Mouse (Mus musculus) neural tube, embryonic 11.5 days (tissue): ENCODE measurements around the gene Rnf152. TPM values are rescaled to one million over a fixed set of nuclear protein-coding genes. Genes with fewer than 3 reads are reported as not detected.

Experiments
- ATAC-seq: fragments of 200-750 bp; cut with Nextera tagmentation; 2 replicates; pipeline ENCODE4 v1.8.0; 2017; ENCODE audit warnings: moderate number of reproducible peaks, mild to moderate bottlenecking, moderate TSS enrichment, moderate library complexity; ENCODE audit not compliant: insufficient read depth, low FRiP score, low TSS enrichment
- DNase-seq: peaks from one replicate; pipeline ENCODE4 v3.0.0-alpha.2; 2015; ENCODE audit warnings: low spot score
- H3K27ac ChIP-seq: fragments of 300-500 bp; sonication (generic); 2 replicates; pipeline ENCODE4 v1.5.1; 2014; ENCODE audit warnings: low read depth, mild to moderate bottlenecking, low read length
- H3K27me3 ChIP-seq: fragments of 300-500 bp; sonication (generic); 2 replicates; pipeline ENCODE4 v1.6.1; 2014; ENCODE audit warnings: mild to moderate bottlenecking, low read length, mixed read lengths; ENCODE audit not compliant: control insufficient read depth, insufficient read depth
- H3K36me3 ChIP-seq: fragments of 300-500 bp; sonication (generic); 2 replicates; pipeline ENCODE4 v1.6.1; 2014; ENCODE audit warnings: mild to moderate bottlenecking, low read length, moderate library complexity, mixed read lengths; ENCODE audit not compliant: control insufficient read depth, insufficient read depth
- H3K4me1 ChIP-seq: fragments of 300-500 bp; sonication (generic); 2 replicates; pipeline ENCODE4 v1.6.1; 2014; ENCODE audit warnings: low read length, mixed read lengths; ENCODE audit not compliant: control insufficient read depth, insufficient read depth
- H3K4me2 ChIP-seq: fragments of 300-500 bp; sonication (generic); 2 replicates; pipeline ENCODE4 v1.6.1; 2014; ENCODE audit warnings: low read depth, mild to moderate bottlenecking, moderate library complexity
- H3K4me3 ChIP-seq: fragments of 300-500 bp; sonication (generic); 2 replicates; pipeline ENCODE4 v1.5.1; 2014; ENCODE audit warnings: low read depth, low read length
- H3K9ac ChIP-seq: fragments of 300-500 bp; sonication (generic); 2 replicates; pipeline ENCODE4 v1.6.1; 2014; ENCODE audit warnings: mild to moderate bottlenecking, low read length
- H3K9me3 ChIP-seq: fragments of 300-500 bp; sonication (generic); 2 replicates; pipeline ENCODE4 v1.6.1; 2016; ENCODE audit warnings: low read length; ENCODE audit not compliant: control insufficient read depth
- WGBS: fragments of 180-500 bp; shearing (Covaris S2); extraction: QIAGEN DNeasy Blood & Tissue Kit; methylation state at CpG from one replicate; pipeline ENCODE4 v1.1.7; 2014; 5-methylcytosine and 5-hydroxymethylcytosine counted together
- polyA plus RNA-seq: library from polyadenylated mRNA; unstranded; fragments of >200 nt; fragmentation: Nextera tagmentation; extraction: Ambion mirVana; gene quantifications from 2 replicates; pipeline ENCODE4 v1.2.1, GENCODE M21; 2014

Rnf152 gene
- polyA plus RNA-seq, 1 experiment from 2014 or later: 1.2 TPM

GRCm38 (mm10) chr1:105330581-105331320 is 25.8 kb downstream of the Rnf152 start:
- H3K4me2 ChIP-seq: no peak overlapping the region
- ATAC-seq (no peak), DNase-seq (no peak)
- H3K9ac ChIP-seq: no peak overlapping the region
- no peak overlapping the region for H3K27ac ChIP-seq
- H3K4me3 ChIP-seq: no peak overlapping the region
- no peaks in the 10 kb centered on the region for H3K9me3 ChIP-seq
- H3K27me3 ChIP-seq: no peaks in the 10 kb centered on the region
- no peaks in the 10 kb centered on the region for H3K4me1 ChIP-seq
- H3K36me3 ChIP-seq: no peaks in the 10 kb centered on the region
- WGBS: 75% methylated on average over 5 of the region's 5 CpGs

DNA sequence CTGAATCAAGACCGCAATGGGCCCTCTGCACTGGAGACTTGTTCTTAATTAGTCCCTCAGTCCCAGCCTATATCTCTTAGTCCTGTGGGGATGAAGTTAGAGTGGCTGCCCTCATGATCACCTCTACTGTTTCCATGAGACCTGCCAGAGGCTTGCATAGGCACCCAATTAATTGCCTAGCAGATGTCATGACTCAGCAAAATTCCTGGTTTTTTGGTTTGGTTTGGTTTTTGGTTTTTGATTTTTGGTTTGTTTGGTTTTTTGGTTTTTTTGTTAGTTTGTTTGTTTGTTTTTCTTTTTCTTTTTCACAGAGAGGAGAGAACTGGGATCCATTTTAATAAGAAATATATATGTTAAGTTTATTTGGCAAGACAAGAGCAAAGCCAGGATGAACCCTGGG is 28.7 kb downstream of the Rnf152 start:
- Histone ChIP-seq H3K27me3 (no peaks in the 10 kb centered on the region), H3K4me3 (no peak overlapping the region), H3K4me2 (no peak overlapping the region), H3K9ac (no peak overlapping the region), H3K27ac (no peak overlapping the region), H3K4me1 (no peaks in the 10 kb centered on the region), H3K36me3 (no peaks in the 10 kb centered on the region), H3K9me3 (no peaks in the 10 kb centered on the region)
- WGBS: 97% methylated on average over 1 of the region's 1 CpGs
- ATAC-seq (no peak), DNase-seq (no peak)

GRCm38 (mm10) chr1:105324636-105325035 is 31.9 kb downstream of the Rnf152 start:
- 72% methylated on average over 4 of the region's 4 CpGs for WGBS
- no peak for DNase-seq
- Histone ChIP-seq H3K9me3 (no peaks in the 10 kb centered on the region), H3K9ac (no peak overlapping the region), H3K4me2 (no peak overlapping the region), H3K27ac (no peak overlapping the region), H3K4me1 (no peaks in the 10 kb centered on the region), H3K4me3 (no peak overlapping the region), H3K27me3 (no peaks in the 10 kb centered on the region), H3K36me3 (no peaks in the 10 kb centered on the region)
- no peak for ATAC-seq

- DNase-seq: no peak
- no peaks in the 10 kb centered on the region for H3K27me3 ChIP-seq
- no peak overlapping the region for H3K4me3 ChIP-seq
- no peak overlapping the region for H3K9ac ChIP-seq
- H3K9me3 ChIP-seq: no peaks in the 10 kb centered on the region
- H3K27ac ChIP-seq: no peak overlapping the region
- WGBS: 63% methylated on average over 3 of the region's 3 CpGs
- ATAC-seq: no peak
- no peak overlapping the region for H3K4me2 ChIP-seq
- H3K36me3 ChIP-seq: no peaks in the 10 kb centered on the region
- H3K4me1 ChIP-seq: no peaks in the 10 kb centered on the region
Measured at GRCm38 (mm10) chr1:105314010-105314800, 42.3 kb downstream of the Rnf152 start.

- no peaks in the 10 kb centered on the region for H3K27me3 ChIP-seq
- no peaks in the 10 kb centered on the region for H3K9me3 ChIP-seq
- H3K9ac ChIP-seq: no peak overlapping the region
- WGBS: 53% methylated on average over 2 of the region's 2 CpGs
- no peaks in the 10 kb centered on the region for H3K4me1 ChIP-seq
- H3K4me3 ChIP-seq: no peak overlapping the region
- ATAC-seq (no peak), DNase-seq (no peak)
- no peaks in the 10 kb centered on the region for H3K36me3 ChIP-seq
- no peak overlapping the region for H3K27ac ChIP-seq
- H3K4me2 ChIP-seq: no peak overlapping the region
Measured at GRCm38 (mm10) chr1:105312601-105312901, 44.0 kb downstream of the Rnf152 start.

DNA sequence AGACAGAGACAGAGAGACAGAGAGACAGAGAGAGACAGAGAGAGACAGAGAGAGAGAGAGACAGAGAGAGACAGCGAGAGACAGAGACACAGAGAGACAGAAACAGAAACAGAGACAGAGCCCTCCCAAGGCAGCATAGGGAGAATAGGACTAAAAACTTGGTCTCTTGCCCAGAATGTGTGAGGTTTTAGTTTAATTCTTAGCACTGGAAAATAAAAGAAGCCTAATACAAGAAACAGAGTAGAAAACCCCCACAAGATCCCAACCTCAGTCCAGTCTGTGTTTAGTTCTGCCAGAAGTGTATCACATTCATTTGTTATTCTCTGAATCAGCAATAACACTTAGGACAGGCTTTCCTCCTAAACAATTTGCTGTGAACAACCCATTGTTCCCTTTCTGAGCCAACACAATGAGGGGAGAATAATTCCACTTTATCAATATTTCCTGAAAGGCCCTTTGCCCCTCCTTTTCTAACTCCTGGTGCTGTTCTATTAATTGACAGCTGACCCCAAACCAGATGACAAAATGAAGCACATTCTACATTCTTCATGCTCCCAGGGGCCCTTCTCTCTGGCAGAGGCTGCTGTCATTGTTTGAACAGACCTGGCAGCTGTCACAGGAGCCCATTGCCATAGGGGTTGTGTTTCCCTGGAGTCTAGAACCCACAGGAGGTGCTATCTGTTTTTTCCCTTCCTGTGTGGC is 44.5 kb downstream of the Rnf152 start:
- Histone ChIP-seq H3K4me1 (no peaks in the 10 kb centered on the region), H3K27me3 (no peaks in the 10 kb centered on the region), H3K9ac (no peak overlapping the region), H3K4me2 (no peak overlapping the region), H3K4me3 (no peak overlapping the region), H3K36me3 (no peaks in the 10 kb centered on the region), H3K27ac (no peak overlapping the region), H3K9me3 (no peaks in the 10 kb centered on the region)
- no peak for ATAC-seq
- DNase-seq: peak; percentile 14
- 92% methylated on average over 1 of the region's 1 CpGs for WGBS

GRCm38 (mm10) chr1:105302164-105302563 is 54.3 kb downstream of the Rnf152 start:
- Histone ChIP-seq H3K9ac (no peak overlapping the region), H3K4me2 (no peak overlapping the region), H3K9me3 (no peaks in the 10 kb centered on the region), H3K4me1 (no peaks in the 10 kb centered on the region), H3K4me3 (no peak overlapping the region), H3K27me3 (no peaks in the 10 kb centered on the region), H3K27ac (no peak overlapping the region), H3K36me3 (no peaks in the 10 kb centered on the region)
- no peak for ATAC-seq
- 84% methylated on average over 6 of the region's 6 CpGs for WGBS
- no peak for DNase-seq

DNA sequence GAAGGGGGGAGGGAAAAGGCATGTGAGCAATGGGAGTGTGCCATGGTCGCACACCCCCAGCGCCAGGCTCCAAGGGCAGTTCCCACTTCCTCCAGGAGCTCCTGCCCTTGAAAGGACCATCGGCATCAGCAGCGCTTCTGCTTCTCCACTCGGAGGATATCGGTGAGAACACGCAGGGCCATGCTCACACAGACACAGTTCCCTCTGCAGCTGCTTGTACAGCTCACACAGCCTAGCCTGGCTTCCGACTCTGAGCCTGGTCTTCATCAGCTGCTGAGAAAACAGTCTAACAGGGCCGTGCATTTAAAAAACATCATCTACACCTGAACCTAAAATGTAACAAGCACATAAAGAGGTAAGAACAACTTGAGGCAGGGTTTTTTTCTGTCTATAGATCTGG is 54.7 kb downstream of the Rnf152 start:
- no peak overlapping the region for H3K9ac ChIP-seq
- H3K4me3 ChIP-seq: no peak overlapping the region
- no peaks in the 10 kb centered on the region for H3K4me1 ChIP-seq
- no peak overlapping the region for H3K4me2 ChIP-seq
- H3K9me3 ChIP-seq: no peaks in the 10 kb centered on the region
- WGBS: 92% methylated on average over 9 of the region's 9 CpGs
- no peak for ATAC-seq
- H3K27me3 ChIP-seq: no peaks in the 10 kb centered on the region
- DNase-seq: no peak
- H3K36me3 ChIP-seq: no peaks in the 10 kb centered on the region
- no peak overlapping the region for H3K27ac ChIP-seq
